Mouse (Mus musculus) forebrain, embryonic 12.5 days (tissue): ENCODE measurements at regions not wholly inside any gene's neighbourhood (a gene's known extent, or its start where the extent isn't known, plus 50 kb on each side); places are given as distances from the start of the nearest gene placed in this dataset.

Source experiments
- ATAC-seq: fragments of 200-750 bp; cut with Nextera tagmentation; 2 replicates; pipeline ENCODE4 v1.8.0; 2017; ENCODE audit warnings: moderate TSS enrichment; ENCODE audit not compliant: low FRiP score
- H3K27ac ChIP-seq: fragments of 300-500 bp; sonication (generic); 2 replicates; pipeline ENCODE4 v1.5.1; 2016; ENCODE audit warnings: mild to moderate bottlenecking
- H3K27me3 ChIP-seq: fragments of 300-500 bp; sonication (generic); 2 replicates; pipeline ENCODE4 v1.6.1; 2016; ENCODE audit warnings: mild to moderate bottlenecking
- H3K36me3 ChIP-seq: fragments of 300-500 bp; sonication (generic); replicated peaks from 2 replicates; pipeline ENCODE4 v1.6.1; 2016; ENCODE audit warnings: mild to moderate bottlenecking
- H3K4me1 ChIP-seq: fragments of 300-500 bp; sonication (generic); 2 replicates; pipeline ENCODE4 v1.6.1; 2016
- H3K4me2 ChIP-seq: fragments of 300-500 bp; sonication (generic); 2 replicates; pipeline ENCODE4 v1.6.1; 2016; ENCODE audit warnings: mild to moderate bottlenecking, moderate library complexity
- H3K4me3 ChIP-seq: fragments of 300-500 bp; sonication (generic); replicated peaks from 2 replicates; pipeline ENCODE4 v1.5.1; 2016; ENCODE audit warnings: mild to moderate bottlenecking
- H3K9ac ChIP-seq: fragments of 300-500 bp; sonication (generic); 2 replicates; pipeline ENCODE4 v1.6.1; 2016; ENCODE audit warnings: mild to moderate bottlenecking
- H3K9me3 ChIP-seq: fragments of 300-500 bp; sonication (generic); 2 replicates; pipeline ENCODE4 v1.6.1; 2016
- WGBS: fragments of 180-500 bp; shearing (Covaris S2); methylation state at CpG from one replicate; pipeline ENCODE4 v1.1.7; 2016; 5-methylcytosine and 5-hydroxymethylcytosine counted together

DNA sequence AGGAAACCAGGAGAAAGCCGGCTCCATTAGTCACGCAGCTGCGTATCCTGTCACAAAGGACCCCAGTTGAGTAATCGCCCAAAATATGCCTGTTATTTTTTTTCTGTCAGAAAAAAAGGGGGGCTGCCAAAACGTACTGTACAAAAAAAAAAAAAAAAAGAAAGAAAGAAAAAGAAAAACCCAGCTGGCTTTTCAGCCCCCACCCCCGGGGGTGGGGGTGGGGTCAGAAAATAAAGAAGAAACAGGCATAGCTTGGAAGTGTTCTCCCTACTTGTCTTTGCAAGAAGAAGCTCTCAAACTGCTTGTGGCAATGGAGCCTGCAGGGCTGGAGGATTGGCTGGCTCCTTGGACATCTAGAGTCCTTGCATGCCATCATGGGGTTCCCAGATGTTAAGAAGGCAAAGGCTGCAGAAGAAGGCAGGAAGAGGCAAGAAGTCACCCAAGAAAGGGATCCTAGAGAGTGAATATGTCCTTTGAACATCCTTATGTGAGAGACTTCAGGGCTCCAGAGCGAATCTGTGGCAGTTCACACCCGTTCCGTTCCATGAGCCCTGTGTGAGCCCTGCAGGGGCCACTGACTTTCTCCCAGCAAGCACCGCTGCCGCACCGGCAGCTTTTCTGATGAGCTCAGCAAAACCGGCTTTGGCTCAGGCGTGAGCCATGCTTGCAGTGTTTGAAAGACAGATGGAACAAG is 98.8 kb downstream of the Zfp36l1 start:
- 36% methylated on average over 14 of the region's 14 CpGs for WGBS
- no peaks in the 10 kb centered on the region for H3K36me3 ChIP-seq
- no peaks in the 10 kb centered on the region for H3K27me3 ChIP-seq
- H3K27ac ChIP-seq: peak overlapping the region; percentile 69
- no peaks in the 10 kb centered on the region for H3K9me3 ChIP-seq
- 0 out of 2 replicates have a peak, but pooled peaks have one; percentile 20 for ATAC-seq
- H3K9ac ChIP-seq: no peak overlapping the region
- peak overlapping the region; percentile 23 for H3K4me2 ChIP-seq
- no peak overlapping the region for H3K4me3 ChIP-seq
- H3K4me1 ChIP-seq: peaks cover 22% of the 10 kb centered on the region

DNA sequence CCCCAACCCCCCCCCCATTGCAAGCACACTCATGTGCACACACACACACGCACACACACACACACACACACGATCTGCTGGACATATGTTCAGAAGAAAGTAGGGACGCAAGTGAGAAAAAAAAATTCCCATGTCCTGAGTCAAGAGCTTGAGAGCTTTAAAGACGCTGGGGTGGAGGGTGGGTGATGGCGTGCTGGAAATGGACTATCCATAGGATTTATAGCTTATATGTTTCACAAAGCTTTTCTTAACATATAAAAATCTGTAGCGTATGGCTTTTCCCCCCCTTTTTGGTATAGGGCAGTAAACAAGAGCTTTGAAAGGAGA is 99.3 kb downstream of the Zfp36l1 start:
- peaks cover 18% of the 10 kb centered on the region for H3K4me1 ChIP-seq
- H3K36me3 ChIP-seq: no peaks in the 10 kb centered on the region
- H3K4me3 ChIP-seq: no peak overlapping the region
- no peak for ATAC-seq
- H3K4me2 ChIP-seq: no peak overlapping the region
- no peaks in the 10 kb centered on the region for H3K9me3 ChIP-seq
- H3K27me3 ChIP-seq: no peaks in the 10 kb centered on the region
- no peak overlapping the region for H3K9ac ChIP-seq
- WGBS: 80% methylated on average over 6 of the region's 6 CpGs
- H3K27ac ChIP-seq: no peak overlapping the region

- Histone ChIP-seq H3K36me3 (no peaks in the 10 kb centered on the region), H3K27me3 (no peaks in the 10 kb centered on the region), H3K9me3 (no peaks in the 10 kb centered on the region), H3K4me2 (no peak overlapping the region), H3K4me3 (no peak overlapping the region), H3K9ac (no peak overlapping the region), H3K27ac (no peak overlapping the region), H3K4me1 (peaks cover 23% of the 10 kb centered on the region)
- 92% methylated on average over 6 of the region's 6 CpGs for WGBS
- ATAC-seq: no peak
Measured at GRCm38 (mm10) chr12:80011916-80012315, 100.9 kb downstream of the Zfp36l1 start.

GRCm38 (mm10) chr12:80010947-80011346 is 101.9 kb downstream of the Zfp36l1 start:
- no peak overlapping the region for H3K9ac ChIP-seq
- peaks cover 23% of the 10 kb centered on the region for H3K4me1 ChIP-seq
- H3K9me3 ChIP-seq: no peaks in the 10 kb centered on the region
- H3K4me2 ChIP-seq: no peak overlapping the region
- H3K27ac ChIP-seq: no peak overlapping the region
- WGBS: 91% methylated on average over 1 of the region's 1 CpGs
- no peak for ATAC-seq
- no peaks in the 10 kb centered on the region for H3K36me3 ChIP-seq
- H3K27me3 ChIP-seq: no peaks in the 10 kb centered on the region
- no peak overlapping the region for H3K4me3 ChIP-seq

- Histone ChIP-seq H3K4me1 (peaks cover 23% of the 10 kb centered on the region), H3K27ac (no peak overlapping the region), H3K9ac (no peak overlapping the region), H3K4me3 (no peak overlapping the region), H3K36me3 (no peaks in the 10 kb centered on the region), H3K9me3 (no peaks in the 10 kb centered on the region), H3K27me3 (no peaks in the 10 kb centered on the region), H3K4me2 (no peak overlapping the region)
- no peak for ATAC-seq
- 57% methylated on average over 2 of the region's 2 CpGs for WGBS
Measured at GRCm38 (mm10) chr12:80010220-80010619, 102.6 kb downstream of the Zfp36l1 start.

- ATAC-seq: no peak
- Histone ChIP-seq H3K9me3 (no peaks in the 10 kb centered on the region), H3K36me3 (no peaks in the 10 kb centered on the region), H3K4me3 (no peak overlapping the region), H3K27ac (no peak overlapping the region), H3K27me3 (no peaks in the 10 kb centered on the region), H3K4me1 (0 out of 2 replicates have a peak, but pooled peaks cover 12% of the 10 kb centered on the region), H3K9ac (no peak overlapping the region), H3K4me2 (no peak overlapping the region)
- 30% methylated on average over 7 of the region's 7 CpGs for WGBS
Measured at GRCm38 (mm10) chr12:80007849-80008248, 105.0 kb downstream of the Zfp36l1 start.

DNA sequence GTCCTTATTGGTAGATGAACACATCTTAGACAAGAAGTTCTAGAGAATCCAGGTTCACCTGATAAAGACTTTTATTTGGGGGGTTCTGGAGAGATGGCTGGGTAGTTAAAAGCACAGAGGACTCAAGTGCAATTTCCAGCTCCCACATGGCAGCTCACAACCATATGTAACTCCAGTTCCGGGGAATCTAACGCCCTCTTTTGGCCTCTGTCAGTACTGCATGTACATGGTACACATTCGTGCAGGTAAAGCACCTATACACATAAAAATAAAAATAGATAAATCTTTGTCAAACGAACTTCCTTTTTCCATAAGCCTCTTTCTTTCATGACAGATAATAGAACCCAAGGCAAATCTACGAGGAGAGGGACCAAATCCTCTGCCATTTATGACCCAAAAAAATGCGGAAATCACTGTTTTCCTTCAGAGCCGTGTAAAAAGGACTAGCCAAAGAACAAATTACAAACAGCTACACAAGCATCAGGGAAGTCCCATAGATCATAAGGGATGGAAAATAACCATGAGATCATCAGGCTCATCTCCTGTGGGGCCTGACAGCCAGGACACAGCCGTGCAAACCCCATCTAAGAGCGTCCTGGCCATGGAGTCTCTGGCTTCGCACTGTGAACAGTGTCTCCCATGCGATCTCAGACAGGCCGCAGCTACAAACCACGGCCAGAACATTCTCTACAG is 107.4 kb downstream of the Zfp36l1 start:
- WGBS: 89% methylated on average over 13 of the region's 13 CpGs
- Histone ChIP-seq H3K4me2 (no peak overlapping the region), H3K4me1 (peaks cover 14% of the 10 kb centered on the region; the same call in 1 of the 2 replicates), H3K27ac (no peak overlapping the region), H3K4me3 (no peak overlapping the region), H3K27me3 (no peaks in the 10 kb centered on the region), H3K9me3 (no peaks in the 10 kb centered on the region), H3K36me3 (no peaks in the 10 kb centered on the region), H3K9ac (no peak overlapping the region)
- ATAC-seq: no peak

GRCm38 (mm10) chr12:80004575-80004974 is 108.2 kb downstream of the Zfp36l1 start:
- Histone ChIP-seq H3K9ac (no peak overlapping the region), H3K27ac (no peak overlapping the region), H3K4me1 (peaks cover 10% of the 10 kb centered on the region; the same call in 1 of the 2 replicates), H3K36me3 (no peaks in the 10 kb centered on the region), H3K9me3 (no peaks in the 10 kb centered on the region), H3K4me2 (no peak overlapping the region), H3K27me3 (no peaks in the 10 kb centered on the region), H3K4me3 (no peak overlapping the region)
- no peak for ATAC-seq
- 88% methylated on average over 6 of the region's 6 CpGs for WGBS

DNA sequence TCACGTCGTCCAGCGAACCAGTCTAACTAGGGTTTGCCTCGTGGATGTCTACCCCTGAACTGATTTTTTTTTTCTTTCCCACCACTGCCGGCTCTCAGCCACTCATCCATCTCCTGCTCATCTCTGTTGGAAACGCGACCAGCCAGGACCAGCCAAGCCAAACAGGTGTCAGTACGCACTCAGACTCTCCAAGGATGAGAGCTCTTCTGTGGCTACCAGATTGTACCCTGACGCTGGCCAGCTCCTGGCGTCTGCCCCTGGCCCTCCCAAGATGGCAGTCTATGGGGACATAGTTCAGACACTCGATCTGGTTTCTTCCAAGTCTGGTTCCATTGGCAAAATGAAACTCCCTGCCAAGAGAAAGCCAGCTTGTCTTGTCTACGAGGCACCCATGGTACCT is 109.3 kb downstream of the Zfp36l1 start:
- Histone ChIP-seq H3K9ac (no peak overlapping the region), H3K27me3 (no peaks in the 10 kb centered on the region), H3K36me3 (no peaks in the 10 kb centered on the region), H3K27ac (no peak overlapping the region), H3K4me3 (no peak overlapping the region), H3K4me2 (no peak overlapping the region), H3K4me1 (peaks cover 10% of the 10 kb centered on the region; the same call in 1 of the 2 replicates), H3K9me3 (no peaks in the 10 kb centered on the region)
- no peak for ATAC-seq
- WGBS: 90% methylated on average over 12 of the region's 12 CpGs

DNA sequence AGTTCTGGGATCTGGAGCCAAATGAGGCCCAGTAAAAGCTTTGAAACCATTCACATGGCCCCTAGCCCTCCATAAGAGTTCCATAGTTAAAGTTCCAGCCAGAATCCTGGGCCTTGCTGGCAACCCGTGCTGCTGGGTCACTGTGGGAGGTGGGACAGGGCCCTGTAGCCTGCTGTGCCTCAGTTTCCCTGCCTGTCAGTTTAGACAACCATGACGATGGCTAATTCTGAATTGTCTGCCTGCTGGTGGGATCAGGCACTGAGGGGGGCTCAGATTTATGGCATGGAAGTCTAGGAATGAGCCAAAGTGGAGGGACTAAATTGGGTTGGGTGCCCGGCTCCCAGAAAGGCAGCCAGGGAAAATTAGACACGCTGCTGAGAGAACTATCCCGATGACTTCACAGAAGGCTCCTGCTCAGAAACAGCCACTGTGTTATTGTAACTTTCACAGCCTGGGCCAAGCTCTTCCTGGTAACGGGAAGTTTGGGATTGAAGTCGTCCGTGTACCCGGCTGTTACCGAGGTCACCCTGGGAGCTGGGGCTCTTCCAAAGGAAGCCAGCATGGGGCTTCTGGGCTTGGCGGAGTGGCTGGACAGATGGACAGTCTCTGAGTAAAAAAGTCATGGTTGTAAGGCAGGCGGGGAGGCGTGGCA is 110.2 kb downstream of the Zfp36l1 start:
- H3K36me3 ChIP-seq: no peaks in the 10 kb centered on the region
- H3K27me3 ChIP-seq: no peaks in the 10 kb centered on the region
- no peaks in the 10 kb centered on the region for H3K9me3 ChIP-seq
- no peak overlapping the region for H3K9ac ChIP-seq
- no peak overlapping the region for H3K4me2 ChIP-seq
- H3K4me1 ChIP-seq: peaks cover 4% of the 10 kb centered on the region; the same call in 1 of the 2 replicates
- no peak overlapping the region for H3K27ac ChIP-seq
- no peak for ATAC-seq
- no peak overlapping the region for H3K4me3 ChIP-seq
- WGBS: 80% methylated on average over 13 of the region's 13 CpGs

- ATAC-seq: no peak
- no peak overlapping the region for H3K4me3 ChIP-seq
- no peaks in the 10 kb centered on the region for H3K9me3 ChIP-seq
- peaks cover 3% of the 10 kb centered on the region; the same call in 1 of the 2 replicates for H3K4me1 ChIP-seq
- 75% methylated on average over 2 of the region's 2 CpGs for WGBS
- no peaks in the 10 kb centered on the region for H3K36me3 ChIP-seq
- no peaks in the 10 kb centered on the region for H3K27me3 ChIP-seq
- H3K27ac ChIP-seq: no peak overlapping the region
- H3K4me2 ChIP-seq: no peak overlapping the region
- H3K9ac ChIP-seq: no peak overlapping the region
Measured at GRCm38 (mm10) chr12:80001794-80002193, 111.0 kb downstream of the Zfp36l1 start.

DNA sequence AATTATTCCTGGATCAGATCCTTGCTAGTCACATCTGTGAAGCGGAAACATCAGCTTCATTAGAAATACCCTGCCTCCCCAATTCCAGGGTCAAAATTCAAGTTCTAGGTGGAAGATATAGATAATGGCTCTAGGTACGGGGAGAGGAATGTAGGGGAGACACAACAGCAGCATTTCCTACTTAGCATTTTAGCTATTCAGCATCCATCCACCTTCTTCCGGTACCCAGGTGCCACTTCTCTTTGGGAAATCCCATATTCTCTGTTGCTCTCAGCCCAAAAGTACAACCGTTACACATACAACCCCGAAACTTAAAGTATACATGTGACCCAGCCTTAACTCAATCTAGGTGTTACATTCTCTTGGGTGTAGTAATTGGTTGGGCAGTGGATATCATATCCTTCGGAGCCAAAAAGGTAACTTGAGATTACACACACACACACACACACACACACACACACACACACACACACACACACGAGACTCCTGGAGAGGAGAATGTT is 112.9 kb downstream of the Zfp36l1 start:
- no peak overlapping the region for H3K4me3 ChIP-seq
- 92% methylated on average over 7 of the region's 7 CpGs for WGBS
- no peak overlapping the region for H3K27ac ChIP-seq
- no peak overlapping the region for H3K4me2 ChIP-seq
- ATAC-seq: no peak
- H3K4me1 ChIP-seq: peaks cover 4% of the 10 kb centered on the region; the same call in 1 of the 2 replicates
- no peak overlapping the region for H3K9ac ChIP-seq
- H3K27me3 ChIP-seq: no peaks in the 10 kb centered on the region
- H3K9me3 ChIP-seq: no peaks in the 10 kb centered on the region
- no peaks in the 10 kb centered on the region for H3K36me3 ChIP-seq
